Mouse (Mus musculus) heart, postnatal 0 days (tissue): ENCODE results near the gene Ovol3.

Source experiments
- CTCF ChIP-seq: IDR thresholded peaks from 2 replicates; pipeline ENCODE4 v1.5.1; 2016; ENCODE audit warnings: antibody characterized with exemption, control low read depth, low read depth
- EP300 ChIP-seq: IDR thresholded peaks from 2 replicates; pipeline ENCODE4 v1.6.1; 2016; ENCODE audit warnings: antibody characterized with exemption, low read depth

DNA sequence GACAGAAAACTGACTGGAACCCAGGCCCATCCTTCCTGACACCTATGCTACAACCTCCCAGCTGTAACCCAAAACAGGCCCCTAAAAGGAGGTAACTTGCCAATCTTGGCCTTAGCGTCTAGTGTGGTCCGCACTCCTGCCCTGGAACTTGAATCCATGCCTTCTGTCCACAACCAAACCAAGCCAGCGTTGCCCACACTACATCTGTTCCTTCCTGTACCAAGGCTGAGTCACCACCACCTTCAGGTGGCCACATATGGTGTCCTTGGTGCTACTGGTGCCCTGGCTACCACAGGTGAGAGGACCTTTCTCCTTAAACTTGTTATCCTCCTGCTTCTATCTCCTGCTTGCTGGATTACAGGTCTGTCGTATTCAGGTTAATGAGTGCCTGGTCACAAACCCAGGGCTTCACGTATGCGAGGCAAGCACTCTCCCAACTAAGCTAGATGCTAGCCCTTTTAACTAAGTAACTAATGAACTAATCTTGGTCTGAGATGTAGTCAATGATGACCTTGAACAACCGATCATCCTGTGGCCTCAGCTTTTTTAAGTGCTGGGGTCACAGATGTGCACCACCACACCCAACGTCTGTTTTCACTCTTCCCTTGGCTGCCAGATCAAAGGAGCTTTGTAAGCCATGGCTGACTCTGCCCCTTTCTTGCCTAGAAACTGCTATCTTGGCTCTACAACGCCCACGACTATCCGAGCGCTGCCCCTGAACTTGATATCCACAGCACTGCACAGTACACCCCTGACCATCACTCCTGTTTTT is 47.0 kb downstream of the Ovol3 start:
- TF ChIP-seq CTCF (no peak), EP300 (no peak)
